ENCODE assay signal across 7 mouse cellular contexts in genomic region chr16:20496671-20497600, GRCm38 (mm10). TPM values are rescaled to one million over a fixed set of nuclear protein-coding genes. Genes with fewer than 3 reads are reported as not detected.
A peak's percentile ranks its signal among the peaks of the same experiment; 100 is the strongest.
DNase-seq lines count a peak whose midpoint lies in the region; ATAC-seq lines count a peak whose summit lies in the region.

No protein-coding gene starts in this region.

- peak; percentile 89 for DNase-seq in NIH3T3 (ENCODE audit: low read depth)
- peak; percentile 60 for DNase-seq in cerebellum, adult 11-12 months
- peak; percentile 42 to 78 for DNase-seq in layer of hippocampus, postnatal 14 days (ENCODE audit: low spot score in 2 of 2)
- peak; percentile 87 for DNase-seq in lung, postnatal 36 days
- DNase-seq in right cerebral cortex, postnatal 10 days (ENCODE audit: low spot score in 2 of 2), result peak; percentile 74

- H3K9ac ChIP-seq in forebrain, embryonic 15.5 days (replicated peaks), result no peak overlapping the region
- no peak overlapping the region for H3K9ac ChIP-seq in hindbrain, embryonic 12.5 days

- H3K27ac ChIP-seq in forebrain, embryonic 15.5 days (replicated peaks), result no peak overlapping the region
- H3K27ac ChIP-seq in hindbrain, embryonic 12.5 days, result no peak overlapping the region

- ATAC-seq in forebrain, embryonic 15.5 days (replicated peaks), result peak; percentile 46
- no peak; the same call in 1 of the 2 replicates for ATAC-seq in hindbrain, embryonic 12.5 days (ENCODE audit: low FRiP score)

- H3K4me2 ChIP-seq in forebrain, embryonic 15.5 days (replicated peaks), result peak overlapping the region; percentile 41
- peak overlapping the region; percentile 46 for H3K4me2 ChIP-seq in hindbrain, embryonic 12.5 days (replicated peaks)

- H3K27me3 ChIP-seq in forebrain, embryonic 15.5 days, result 0 out of 2 replicates have a peak, but pooled peaks cover 15% of the 10 kb centered on the region
- peaks cover 11% of the 10 kb centered on the region for H3K27me3 ChIP-seq in hindbrain, embryonic 12.5 days

- H3K36me3 ChIP-seq in forebrain, embryonic 15.5 days, result peaks cover 10% of the 10 kb centered on the region
- H3K36me3 ChIP-seq in hindbrain, embryonic 12.5 days, result peaks cover 12% of the 10 kb centered on the region

- peaks cover 23% of the 10 kb centered on the region for H3K4me1 ChIP-seq in forebrain, embryonic 15.5 days
- peaks cover 13% of the 10 kb centered on the region for H3K4me1 ChIP-seq in hindbrain, embryonic 12.5 days

- no peaks in the 10 kb centered on the region for H3K9me3 ChIP-seq in forebrain, embryonic 15.5 days
- H3K9me3 ChIP-seq in hindbrain, embryonic 12.5 days (replicated peaks), result no peaks in the 10 kb centered on the region

- WGBS in forebrain, embryonic 15.5 days, result 21% methylated on average over 25 of the region's 25 CpGs
- WGBS in hindbrain, embryonic 12.5 days, result 22% methylated on average over 25 of the region's 25 CpGs

- peak overlapping the region; percentile 20 for H3K4me3 ChIP-seq in forebrain, embryonic 15.5 days
- H3K4me3 ChIP-seq in hindbrain, embryonic 12.5 days, result peak overlapping the region; percentile 14

RNA-seq across cellular contexts. Expression of gene Eif2b5, which starts 1.7 kb away (rescaled TPM):
- 96.8 and 98.9 TPM in 2 replicates for polyA plus RNA-seq in forebrain, embryonic 15.5 days (2015; fragmentation: Nextera tagmentation; extraction: Ambion mirVana)
- 118 and 127 TPM in 2 replicates for polyA plus RNA-seq in hindbrain, embryonic 12.5 days (2016; fragmentation: Nextera tagmentation; extraction: Ambion mirVana)
- 10 to 100 TPM; 51.7 to 54.1 TPM for total RNA-seq in layer of hippocampus, postnatal 14 days (2021)

RNA-seq across cellular contexts. Expression of gene Dvl3, which starts 19.8 kb away (rescaled TPM):
- 33.3 and 33.7 TPM in 2 replicates for polyA plus RNA-seq in forebrain, embryonic 15.5 days (2015; fragmentation: Nextera tagmentation; extraction: Ambion mirVana)
- 51.6 and 60.5 TPM in 2 replicates for polyA plus RNA-seq in hindbrain, embryonic 12.5 days (2016; fragmentation: Nextera tagmentation; extraction: Ambion mirVana)
- 10 to 100 TPM; 77.2 to 78.9 TPM for total RNA-seq in layer of hippocampus, postnatal 14 days (2021)

RNA-seq across cellular contexts. Expression of gene Ap2m1, which starts 38.3 kb away (rescaled TPM):
- polyA plus RNA-seq in forebrain, embryonic 15.5 days (2015; fragmentation: Nextera tagmentation; extraction: Ambion mirVana), result 1,124 and 1,145 TPM in 2 replicates
- polyA plus RNA-seq in hindbrain, embryonic 12.5 days (2016; fragmentation: Nextera tagmentation; extraction: Ambion mirVana), result 901 and 915 TPM in 2 replicates
- 100 to 1,000 TPM; 893 to 941 TPM for total RNA-seq in layer of hippocampus, postnatal 14 days (2021)

RNA-seq across cellular contexts. Expression of gene Abcf3, which starts 51.4 kb away (rescaled TPM):
- polyA plus RNA-seq in forebrain, embryonic 15.5 days (2015; fragmentation: Nextera tagmentation; extraction: Ambion mirVana), result 74.0 and 74.5 TPM in 2 replicates
- polyA plus RNA-seq in hindbrain, embryonic 12.5 days (2016; fragmentation: Nextera tagmentation; extraction: Ambion mirVana), result 72.7 and 76.2 TPM in 2 replicates
- 10 to 100 TPM; 82.8 to 87.9 TPM for total RNA-seq in layer of hippocampus, postnatal 14 days (2021)
